Mouse (Mus musculus) forebrain, embryonic 14.5 days (tissue): Measurements from ENCODE around the gene Tnpo1. TPM values are rescaled to one million over a fixed set of nuclear protein-coding genes. Genes with fewer than 3 reads are reported as not detected.
A peak's percentile ranks its signal among the peaks of the same experiment; 100 is the strongest.

Experiments used
- ATAC-seq: fragments of 200-750 bp; cut with Nextera tagmentation; 2 replicates; pipeline ENCODE4 v1.8.0; 2017; ENCODE audit warnings: mild to moderate bottlenecking, moderate library complexity
- DNase-seq: peaks from one replicate; pipeline ENCODE4 v3.0.0-alpha.2; 2015; ENCODE audit warnings: low spot score
- H3K27ac ChIP-seq: fragments of 300-500 bp; sonication (generic); 2 replicates; pipeline ENCODE4 v1.5.1; 2014; ENCODE audit warnings: low read depth, mild to moderate bottlenecking, control low read depth, low read length, moderate library complexity
- H3K27me3 ChIP-seq: fragments of 300-500 bp; sonication (generic); replicated peaks from 2 replicates; pipeline ENCODE4 v1.6.1; 2014; ENCODE audit warnings: low read length, control low read depth, mixed read lengths; ENCODE audit not compliant: control insufficient read depth, insufficient read depth
- H3K36me3 ChIP-seq: fragments of 300-500 bp; sonication (generic); 2 replicates; pipeline ENCODE4 v1.6.1; 2014; ENCODE audit warnings: low read length, control low read depth; ENCODE audit not compliant: control insufficient read depth, insufficient read depth
- H3K4me1 ChIP-seq: fragments of 300-500 bp; sonication (generic); 2 replicates; pipeline ENCODE4 v1.6.1; 2014; ENCODE audit warnings: antibody characterized with exemption, low read length, control low read depth; ENCODE audit not compliant: control insufficient read depth, insufficient read depth
- H3K4me2 ChIP-seq: fragments of 300-500 bp; sonication (generic); 2 replicates; pipeline ENCODE4 v1.6.1; 2014; ENCODE audit warnings: mild to moderate bottlenecking, control low read depth, low read length
- H3K4me3 ChIP-seq: fragments of 300-500 bp; sonication (generic); 2 replicates; pipeline ENCODE4 v1.5.1; 2014; ENCODE audit warnings: low read depth, low read length, control low read depth
- H3K9ac ChIP-seq: fragments of 300-500 bp; sonication (generic); 2 replicates; pipeline ENCODE4 v1.6.1; 2014; ENCODE audit warnings: mild to moderate bottlenecking, low read length, control low read depth, moderate library complexity
- H3K9me3 ChIP-seq: fragments of 300-500 bp; sonication (generic); replicated peaks from 2 replicates; pipeline ENCODE4 v1.6.1; 2016; ENCODE audit warnings: low read length, control low read depth, mixed read lengths; ENCODE audit not compliant: control insufficient read depth
- WGBS: fragments of 180-500 bp; shearing (Covaris S2); extraction: QIAGEN DNeasy Blood & Tissue Kit; methylation state at CpG from one replicate; pipeline ENCODE4 v1.1.7; 2014; 5-methylcytosine and 5-hydroxymethylcytosine counted together
- polyA plus RNA-seq: library from polyadenylated mRNA; unstranded; fragments of >200 nt; fragmentation: Nextera tagmentation; extraction: Ambion mirVana; gene quantifications from 2 replicates; pipeline ENCODE4 v1.2.1, GENCODE M21; 2014

Tnpo1 gene
- polyA plus RNA-seq, 1 experiment from 2014 or later, result 59.2 TPM

GRCm38 (mm10) chr13:98920300-98920699, 5.9 kb downstream of the Tnpo1 start:
- Histone ChIP-seq H3K4me1 (peaks cover 15% of the 10 kb centered on the region), H3K27me3 (no peaks in the 10 kb centered on the region), H3K36me3 (peaks cover 22% of the 10 kb centered on the region)

GRCm38 (mm10) chr13:98919695-98920094, 6.5 kb downstream of the Tnpo1 start:
- peaks cover 22% of the 10 kb centered on the region for H3K36me3 ChIP-seq
- DNase-seq, result no peak
- H3K27me3 ChIP-seq, result no peaks in the 10 kb centered on the region
- no peak overlapping the region for H3K4me3 ChIP-seq
- no peak overlapping the region for H3K9ac ChIP-seq
- H3K9me3 ChIP-seq, result no peaks in the 10 kb centered on the region
- H3K4me1 ChIP-seq, result peaks cover 19% of the 10 kb centered on the region
- no peak overlapping the region for H3K27ac ChIP-seq
- WGBS, result 95% methylated on average over 8 of the region's 8 CpGs
- H3K4me2 ChIP-seq, result no peak overlapping the region
- no peak for ATAC-seq

More at GRCm38 (mm10) chr13:98920300-98920699, 5.9 kb downstream of the Tnpo1 start:
- WGBS, result 79% methylated on average over 3 of the region's 3 CpGs
- Histone ChIP-seq H3K4me2 (no peak overlapping the region), H3K9ac (no peak overlapping the region), H3K4me3 (no peak overlapping the region), H3K27ac (no peak overlapping the region), H3K9me3 (no peaks in the 10 kb centered on the region)
- DNase-seq, result no peak
- ATAC-seq, result no peak

GRCm38 (mm10) chr13:98917851-98918250, 8.3 kb downstream of the Tnpo1 start:
- 97% methylated on average over 2 of the region's 2 CpGs for WGBS
- peaks cover 31% of the 10 kb centered on the region for H3K4me1 ChIP-seq
- ATAC-seq, result no peak

GRCm38 (mm10) chr13:98915591-98915990, 10.6 kb downstream of the Tnpo1 start:
- H3K27me3 ChIP-seq, result no peaks in the 10 kb centered on the region
- H3K9ac ChIP-seq, result no peak overlapping the region
- DNase-seq, result no peak
- whole genome bisulfite sequencing, result 81% methylated on average over 4 of the region's 4 CpGs
- no peak overlapping the region for H3K4me2 ChIP-seq
- H3K9me3 ChIP-seq, result no peaks in the 10 kb centered on the region
- peaks cover 10% of the 10 kb centered on the region; the same call in 1 of the 2 replicates for H3K36me3 ChIP-seq
- H3K27ac ChIP-seq, result no peak overlapping the region
- no peak overlapping the region for H3K4me3 ChIP-seq
- ATAC-seq, result no peak
- peaks cover 37% of the 10 kb centered on the region for H3K4me1 ChIP-seq

More at GRCm38 (mm10) chr13:98917851-98918250, 8.3 kb downstream of the Tnpo1 start:
- H3K9me3 ChIP-seq, result no peaks in the 10 kb centered on the region
- no peaks in the 10 kb centered on the region for H3K27me3 ChIP-seq
- no peak overlapping the region for H3K27ac ChIP-seq
- H3K4me3 ChIP-seq, result no peak overlapping the region
- DNase-seq, result no peak
- H3K36me3 ChIP-seq, result peaks cover 22% of the 10 kb centered on the region
- no peak overlapping the region for H3K4me2 ChIP-seq
- no peak overlapping the region for H3K9ac ChIP-seq

- Histone ChIP-seq H3K9me3 (no peaks in the 10 kb centered on the region), H3K4me1 (peaks cover 37% of the 10 kb centered on the region), H3K4me2 (no peak overlapping the region), H3K27me3 (no peaks in the 10 kb centered on the region), H3K27ac (no peak overlapping the region), H3K9ac (no peak overlapping the region), H3K36me3 (peaks cover 8% of the 10 kb centered on the region; the same call in 1 of the 2 replicates), H3K4me3 (no peak overlapping the region)
- 18% methylated on average over 5 of the region's 5 CpGs for WGBS
- DNase-seq (peak; percentile 50), ATAC-seq (peak; percentile 49)
Measured at GRCm38 (mm10) chr13:98914844-98915212, 11.4 kb downstream of the Tnpo1 start.

- H3K9ac ChIP-seq, result peak overlapping the region; percentile 2; the same call in 1 of the 2 replicates
- 0 out of 2 replicates have a peak overlapping the region, but pooled peaks have one; percentile 35 for H3K27ac ChIP-seq
- peaks cover 37% of the 10 kb centered on the region for H3K4me1 ChIP-seq
- H3K4me3 ChIP-seq, result no peak overlapping the region
- peak overlapping the region; percentile 23 for H3K4me2 ChIP-seq
- ATAC-seq (peak; percentile 63), DNase-seq (peak; percentile 54)
- no peaks in the 10 kb centered on the region for H3K9me3 ChIP-seq
- 30% methylated on average over 14 of the region's 14 CpGs for WGBS
- 0 out of 2 replicates have a peak, but pooled peaks cover 3% of the 10 kb centered on the region for H3K36me3 ChIP-seq
- no peaks in the 10 kb centered on the region for H3K27me3 ChIP-seq
Measured at GRCm38 (mm10) chr13:98914010-98914843, 12.0 kb downstream of the Tnpo1 start.

- Histone ChIP-seq H3K4me2 (no peak overlapping the region), H3K9ac (no peak overlapping the region), H3K27me3 (no peaks in the 10 kb centered on the region), H3K4me1 (peaks cover 37% of the 10 kb centered on the region), H3K9me3 (no peaks in the 10 kb centered on the region), H3K36me3 (0 out of 2 replicates have a peak, but pooled peaks cover 3% of the 10 kb centered on the region), H3K4me3 (no peak overlapping the region), H3K27ac (peak overlapping the region; percentile 6; the same call in 1 of the 2 replicates)
- ATAC-seq (no peak), DNase-seq (no peak)
- WGBS, result 61% methylated on average over 7 of the region's 7 CpGs
Measured at GRCm38 (mm10) chr13:98913196-98913595, 13.0 kb downstream of the Tnpo1 start.

GRCm38 (mm10) chr13:98912602-98913001, 13.6 kb downstream of the Tnpo1 start:
- Histone ChIP-seq H3K27me3 (no peaks in the 10 kb centered on the region), H3K27ac (no peak overlapping the region), H3K9ac (no peak overlapping the region), H3K4me1 (peaks cover 37% of the 10 kb centered on the region), H3K4me2 (no peak overlapping the region), H3K4me3 (no peak overlapping the region), H3K36me3 (0 out of 2 replicates have a peak, but pooled peaks cover 3% of the 10 kb centered on the region), H3K9me3 (no peaks in the 10 kb centered on the region)
- DNase-seq (no peak), ATAC-seq (no peak)
- 76% methylated on average over 8 of the region's 8 CpGs for WGBS

GRCm38 (mm10) chr13:98910801-98911200, 15.4 kb downstream of the Tnpo1 start:
- Histone ChIP-seq H3K27ac (no peak overlapping the region), H3K9ac (no peak overlapping the region), H3K27me3 (no peaks in the 10 kb centered on the region), H3K4me3 (no peak overlapping the region), H3K4me2 (no peak overlapping the region), H3K9me3 (no peaks in the 10 kb centered on the region), H3K4me1 (peaks cover 37% of the 10 kb centered on the region), H3K36me3 (0 out of 2 replicates have a peak, but pooled peaks cover 7% of the 10 kb centered on the region)
- DNase-seq (no peak), ATAC-seq (no peak)
- WGBS, result 69% methylated on average over 3 of the region's 3 CpGs
